Mouse (Mus musculus): Measurements from ENCODE around the gene Rhox3h. TPM values are rescaled to one million over a fixed set of nuclear protein-coding genes. Genes with fewer than 3 reads are reported as not detected.
"Not testable (repeated sequence)": the region's sequence is repeated elsewhere in the genome, so short reads cannot be mapped to it uniquely, and the experiment has no call there.

The Rhox3h gene
- total RNA-seq (2022), result not detected

DNA sequence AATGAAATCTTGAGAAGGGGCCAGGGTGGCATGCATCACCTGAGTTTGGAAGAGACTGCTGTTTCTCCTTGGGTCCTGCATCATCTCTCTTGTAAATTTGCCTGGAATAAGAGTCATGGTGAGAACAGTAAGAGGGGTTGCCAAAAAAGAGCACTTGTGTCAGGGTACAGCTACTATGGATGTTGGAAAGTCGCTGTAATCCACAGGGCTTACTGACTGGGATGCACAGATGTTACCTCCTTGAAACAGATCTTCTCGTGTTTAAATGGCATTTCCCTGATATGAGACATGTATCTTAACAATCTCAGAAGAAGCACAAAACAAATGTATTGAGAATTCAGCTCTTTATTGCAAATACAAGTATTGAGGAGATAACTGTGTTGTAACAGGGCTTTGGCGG, at the start of gene Rhox3h:
Rhox3h (minus strand) TSS at position 101 of the 400 bp plus-strand sequence.
- not testable (repeated sequence) for DNase-seq (ENCODE audit: low spot score in 2 of 2)

DNA sequence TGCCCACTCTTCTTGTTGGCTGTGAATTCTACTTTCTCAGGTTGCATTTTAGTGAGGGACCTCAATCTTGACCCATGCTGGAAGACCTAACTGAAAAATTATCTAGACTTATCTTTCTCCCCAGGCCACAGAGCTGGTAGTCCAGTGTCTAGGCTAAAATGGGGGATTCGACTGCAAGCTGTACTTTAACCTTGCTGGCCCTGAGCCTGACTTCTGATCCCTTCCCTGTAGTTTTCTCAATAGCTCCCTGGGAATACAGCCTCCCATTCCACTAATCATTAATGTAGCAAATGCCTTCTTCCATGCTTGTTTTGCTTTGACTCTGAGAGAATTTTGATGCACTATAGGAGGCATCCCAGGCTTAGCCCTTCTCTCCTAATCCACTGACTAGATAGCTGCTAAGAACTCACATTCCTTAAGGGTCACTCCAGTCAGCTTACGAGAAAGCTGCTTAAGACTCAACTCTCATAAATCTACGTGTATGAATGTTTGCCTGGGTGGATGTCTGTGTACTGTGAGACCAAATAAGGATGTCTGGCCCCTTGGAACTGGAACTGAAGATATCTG, 33.3 kb upstream of the Rhox3h start:
- DNase-seq (ENCODE audit: low spot score in 2 of 2), result no peak

GRCm38 (mm10) chrX:37692261-37692660, 23.7 kb upstream of the Rhox3h start:
- no peak for DNase-seq (ENCODE audit: low spot score in 2 of 2)

GRCm38 (mm10) chrX:37683031-37683715, 14.6 kb upstream of the Rhox3h start:
- DNase-seq (ENCODE audit: low spot score in 2 of 2), result no peak

GRCm38 (mm10) chrX:37673177-37673576, 4.6 kb upstream of the Rhox3h start, which contains the start of gene Rhox2h:
TSS of gene Rhox2h (minus strand) at chrX:37673277.
- DNase-seq (ENCODE audit: low spot score in 2 of 2), result not testable (repeated sequence)

- not testable (repeated sequence) for DNase-seq (ENCODE audit: low spot score in 2 of 2)
These were observed 17.3 kb downstream of the Rhox3h start, which contains the start of gene Rhox4g for GRCm38 (mm10) chrX:37651227-37651626. TSS of gene Rhox4g (minus strand) at chrX:37651327.

GRCm38 (mm10) chrX:37643370-37643769, 25.2 kb downstream of the Rhox3h start, which contains the start of gene Rhox2g:
TSS of gene Rhox2g (minus strand) at chrX:37643470.
- DNase-seq (ENCODE audit: low spot score in 2 of 2), result not testable (repeated sequence)

DNA sequence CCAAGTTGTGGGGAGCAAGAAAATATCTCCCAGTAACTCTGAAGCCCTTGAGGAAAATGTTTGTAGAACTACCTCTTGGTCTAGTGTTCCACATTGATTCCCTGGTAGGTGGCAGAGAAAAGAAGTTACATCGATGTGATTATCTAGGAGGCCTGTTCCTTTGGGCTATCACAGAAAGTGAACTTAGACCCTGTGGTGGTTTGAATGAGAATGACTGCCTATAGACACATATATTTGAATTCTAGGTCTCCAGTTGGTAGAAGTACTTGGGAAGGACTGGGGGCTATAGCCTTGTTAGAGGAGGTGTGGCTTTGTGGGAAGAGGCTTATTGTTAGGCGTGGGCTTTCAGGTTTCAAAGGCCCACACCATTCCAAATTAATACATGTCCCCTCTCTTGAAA, 40.1 kb downstream of the Rhox3h start, which contains the start of gene Rhox3g:
Rhox3g (minus strand) TSS at position 101 of the 400 bp plus-strand sequence.
- not testable (repeated sequence) for DNase-seq (ENCODE audit: low spot score in 2 of 2)

Other genes with a start within 250 kb of the Rhox3h start
- not detected for gene Rhox4b, start 236.3 kb downstream of the Rhox3h start, total RNA-seq (2022)
- gene Rhox2c, start 215.1 kb downstream of the Rhox3h start, total RNA-seq (2022), result not detected
- gene Rhox3c, start 210.2 kb downstream of the Rhox3h start, total RNA-seq (2022), result not detected
- gene Rhox4c, start 188.4 kb downstream of the Rhox3h start, total RNA-seq (2022), result not detected
- gene Rhox2d, start 175.3 kb downstream of the Rhox3h start, total RNA-seq (2022), result not detected
- gene Rhox4d, start 154.4 kb downstream of the Rhox3h start, total RNA-seq (2022), result not detected
- gene Rhox2e, start 138.3 kb downstream of the Rhox3h start, total RNA-seq (2022), result not detected
- not detected for gene Rhox3e, start 126.7 kb downstream of the Rhox3h start, total RNA-seq (2022)
- not detected for gene Rhox4e, start 111.4 kb downstream of the Rhox3h start, total RNA-seq (2022)
- not detected for gene Rhox2f, start 97.4 kb downstream of the Rhox3h start, total RNA-seq (2022)
- not detected for gene Rhox3f, start 87.8 kb downstream of the Rhox3h start, total RNA-seq (2022)
- gene Rhox4f, start 61.1 kb downstream of the Rhox3h start, total RNA-seq (2022), result not detected
- gene Rhox3g, start 40.2 kb downstream of the Rhox3h start, total RNA-seq (2022), result not detected
- not detected for gene Rhox2g, start 25.3 kb downstream of the Rhox3h start, total RNA-seq (2022)
- not detected for gene Rhox4g, start 17.4 kb downstream of the Rhox3h start, total RNA-seq (2022)
- not detected for gene Rhox2h, start 4.5 kb upstream of the Rhox3h start, total RNA-seq (2022)
- gene Rhox5, start 136.1 kb upstream of the Rhox3h start, total RNA-seq (2022), result not detected
- gene Rhox6, start 158.1 kb upstream of the Rhox3h start, total RNA-seq (2022), result not detected
- not detected for gene Rhox7a, start 162.9 kb upstream of the Rhox3h start, total RNA-seq (2022)
- not detected for gene Rhox8, start 210.2 kb upstream of the Rhox3h start, total RNA-seq (2022)
- not detected for gene Rhox7b, start 228.5 kb upstream of the Rhox3h start, total RNA-seq (2022)
- gene Rhox9, start 233.0 kb upstream of the Rhox3h start, total RNA-seq (2022), result not detected

Measured in layer of hippocampus, adult 8-10 months (tissue).